Mouse (Mus musculus): ENCODE measurements around the gene Dgcr2.

Gene Dgcr2

GRCm38 (mm10) chr16:17843701-17844365 lies 54.5 kb downstream of the Dgcr2 start:
- DNase-seq: no peak

DNA sequence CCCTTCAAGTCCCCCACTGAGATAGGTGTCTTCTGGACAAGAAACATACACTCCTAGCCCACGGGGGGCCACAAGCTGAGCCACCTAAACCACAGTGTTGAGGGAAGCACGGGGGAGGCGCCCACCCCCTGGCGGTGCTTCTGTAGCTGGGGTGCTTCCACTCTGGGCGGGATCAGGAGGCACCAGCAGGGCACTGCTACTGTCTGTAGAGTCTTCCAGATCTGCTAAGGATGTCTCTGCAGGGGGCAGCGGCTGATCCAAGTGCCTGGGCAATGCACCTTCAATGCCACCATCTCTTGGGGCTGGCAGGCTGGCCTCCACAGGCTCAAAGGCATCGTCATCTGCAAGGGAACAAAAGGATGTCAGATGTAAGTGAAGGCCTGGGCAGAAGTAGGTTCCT lies 55.9 kb downstream of the Dgcr2 start:
- DNase-seq: no peak

DNA sequence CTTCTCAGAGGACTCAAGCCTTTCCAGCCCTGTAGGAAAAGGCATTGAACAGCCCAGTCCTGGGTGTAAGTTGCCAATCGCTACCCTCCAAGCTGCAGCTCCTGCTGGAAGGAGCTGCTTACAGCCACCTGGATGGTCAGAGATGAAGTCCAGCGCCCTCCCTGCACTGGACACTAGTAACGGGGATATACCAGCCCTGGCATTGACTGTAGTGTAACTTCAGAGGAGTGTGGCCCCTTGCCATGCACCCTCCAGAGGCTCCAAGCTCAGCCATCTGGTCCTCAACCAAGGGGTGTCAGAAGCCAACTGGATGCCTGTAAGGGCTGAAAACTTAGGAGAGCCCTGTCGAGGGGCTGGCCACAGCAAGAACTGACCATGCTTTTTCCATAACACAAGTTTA lies 58.4 kb downstream of the Dgcr2 start:
- DNase-seq: no peak

- no peak for DNase-seq
These were observed 60.3 kb downstream of the Dgcr2 start, which contains the start of gene Car15 for GRCm38 (mm10) chr16:17838051-17838450. Car15 (minus strand) TSS chr16:17838364.

DNA sequence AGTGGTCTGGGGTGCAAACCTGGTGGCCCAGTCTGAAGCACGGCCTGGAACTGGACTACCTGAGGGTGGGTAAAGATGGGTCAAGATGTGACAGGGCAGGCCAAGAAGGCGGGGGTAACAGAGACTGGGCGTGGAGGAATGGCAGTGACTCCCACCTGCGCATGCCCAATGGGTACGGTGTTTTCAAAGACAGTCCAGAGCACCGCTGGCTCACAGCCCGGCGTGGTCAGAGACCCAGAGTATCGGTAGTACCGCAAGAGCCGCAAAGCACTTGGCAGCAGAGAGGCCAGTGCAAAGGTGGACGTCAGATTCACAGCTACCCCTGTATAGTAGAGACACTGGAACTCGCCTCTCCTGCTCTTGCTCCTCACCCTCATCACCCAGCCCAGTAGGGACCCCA lies 62.9 kb downstream of the Dgcr2 start:
- DNase-seq: no peak

DNA sequence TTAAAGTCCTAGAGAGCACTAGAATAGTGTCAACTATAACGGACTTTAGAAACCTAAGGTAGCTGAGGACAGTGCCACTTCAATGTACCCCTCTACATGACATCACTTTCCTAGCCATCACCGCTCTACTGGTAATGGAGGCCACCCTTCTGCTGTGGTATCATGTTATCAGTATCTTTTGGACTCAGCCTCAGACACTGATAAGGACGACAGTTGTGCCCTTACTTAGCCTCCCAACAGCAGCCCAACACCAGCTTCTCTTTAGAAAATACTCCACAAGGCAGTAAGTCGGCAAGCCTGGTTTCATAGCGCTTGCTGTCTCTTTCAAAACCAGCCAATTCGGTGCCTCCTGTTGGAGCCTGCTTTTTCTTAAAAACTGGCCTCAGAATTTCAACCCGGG lies 63.8 kb downstream of the Dgcr2 start:
- DNase-seq: no peak

DNA sequence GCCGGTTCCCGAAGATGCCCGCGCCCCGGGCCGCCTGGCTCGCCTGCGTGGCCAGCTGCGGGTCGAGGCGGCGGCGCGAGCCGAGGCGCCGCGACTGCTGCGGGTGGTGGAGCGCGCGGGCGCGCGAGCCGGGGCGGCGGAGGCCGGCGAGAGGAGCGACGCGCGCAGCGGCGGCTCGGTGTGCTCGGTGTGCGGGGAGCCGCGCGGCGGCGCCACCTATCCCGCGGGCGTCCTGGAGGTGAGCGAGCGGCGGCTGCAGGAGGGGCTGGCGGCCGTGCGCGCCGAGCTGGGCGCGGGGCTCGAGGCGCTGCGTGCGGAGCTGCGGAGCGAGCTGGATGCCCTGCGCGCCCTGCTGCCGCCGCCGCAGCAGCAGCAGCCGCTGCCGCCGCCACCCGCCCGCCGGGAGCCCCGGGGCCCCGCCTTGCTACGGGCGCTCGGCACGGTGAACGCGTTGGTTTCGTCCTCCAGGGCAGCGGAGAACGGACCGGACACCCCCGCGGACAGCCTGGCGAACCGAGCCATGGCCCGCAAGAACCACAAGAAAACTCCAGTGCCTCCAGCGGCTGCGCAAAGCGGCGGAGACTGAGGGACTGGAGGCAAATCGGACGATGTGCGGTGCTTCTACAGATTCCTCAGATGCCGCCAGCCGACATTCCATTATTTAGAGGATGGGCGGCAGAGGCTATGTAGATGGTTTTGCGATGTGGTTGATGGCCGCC lies 64.5 kb downstream of the Dgcr2 start:
- peak in 1 of 2 experiments; percentile 41 for DNase-seq

- DNase-seq: peak in 1 of 2 experiments; percentile 34
These were observed 65.1 kb downstream of the Dgcr2 start for GRCm38 (mm10) chr16:17833321-17833680.

- DNase-seq: no peak
These were observed 65.5 kb downstream of the Dgcr2 start, which contains the start of gene B830017H08Rik for GRCm38 (mm10) chr16:17832821-17833220. B830017H08Rik (plus strand) TSS chr16:17833121.

- DNase-seq: no peak
These were observed 66.6 kb downstream of the Dgcr2 start for GRCm38 (mm10) chr16:17831781-17832180.

DNA sequence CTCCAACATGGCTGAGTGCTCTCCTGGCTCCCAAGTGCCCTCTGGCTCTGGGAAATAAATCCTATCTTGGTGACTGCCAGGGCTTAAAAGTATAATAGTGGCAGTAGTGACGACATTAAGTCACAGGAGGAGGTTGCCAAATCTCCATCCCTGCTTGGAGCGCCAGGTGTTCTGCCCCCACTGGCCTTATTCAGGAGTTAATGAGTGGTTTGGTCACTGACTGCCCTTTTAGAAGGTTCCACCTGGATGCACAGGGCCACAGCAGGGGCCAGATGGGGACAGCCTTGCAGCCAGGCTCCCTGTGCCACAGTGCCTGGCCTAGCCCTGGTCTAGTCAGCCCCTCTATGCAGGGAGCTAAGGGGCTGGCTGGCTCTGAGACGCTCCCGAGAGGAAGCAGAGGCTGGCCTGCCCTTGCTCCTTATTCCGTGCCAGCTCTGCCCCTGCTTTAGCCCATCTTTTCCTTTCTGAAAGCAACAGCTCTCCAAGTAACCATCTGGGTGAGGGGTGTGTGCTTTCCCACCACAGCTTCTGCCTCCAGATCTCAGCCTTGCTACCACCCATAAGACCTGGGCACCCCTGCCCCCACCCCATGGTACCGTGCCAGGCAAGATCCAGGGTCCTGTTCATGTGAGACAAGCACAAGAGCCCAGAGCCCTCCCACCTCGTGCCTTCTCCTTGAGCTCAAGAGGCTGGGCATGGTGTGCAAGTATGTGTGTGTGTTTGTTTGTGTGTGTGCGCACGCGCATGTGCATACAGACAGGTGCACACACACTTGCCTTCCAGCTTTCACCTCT lies 67.8 kb downstream of the Dgcr2 start:
- no peak for DNase-seq

GRCm38 (mm10) chr16:17828867-17829266 lies 69.5 kb downstream of the Dgcr2 start:
- no peak for DNase-seq

DNA sequence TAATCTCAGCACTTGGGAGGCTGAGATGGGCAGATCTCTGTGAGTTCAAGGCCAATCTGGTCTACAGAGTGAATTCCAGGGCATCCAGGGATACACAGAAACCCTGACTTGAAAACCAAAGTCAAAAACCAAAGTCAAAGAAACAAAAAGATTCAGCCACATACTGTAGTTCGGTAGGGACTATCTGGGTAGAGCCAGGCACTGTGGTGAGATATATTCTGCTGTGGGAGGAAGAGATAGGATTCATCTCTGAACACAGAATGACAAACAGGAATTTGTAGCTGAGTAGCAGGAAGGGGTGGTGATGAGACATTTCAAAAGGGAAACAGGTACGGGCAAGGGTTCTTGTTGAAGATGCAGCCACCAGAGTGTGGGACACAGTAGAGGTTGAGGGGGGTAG lies 70.1 kb downstream of the Dgcr2 start:
- DNase-seq: no peak

DNA sequence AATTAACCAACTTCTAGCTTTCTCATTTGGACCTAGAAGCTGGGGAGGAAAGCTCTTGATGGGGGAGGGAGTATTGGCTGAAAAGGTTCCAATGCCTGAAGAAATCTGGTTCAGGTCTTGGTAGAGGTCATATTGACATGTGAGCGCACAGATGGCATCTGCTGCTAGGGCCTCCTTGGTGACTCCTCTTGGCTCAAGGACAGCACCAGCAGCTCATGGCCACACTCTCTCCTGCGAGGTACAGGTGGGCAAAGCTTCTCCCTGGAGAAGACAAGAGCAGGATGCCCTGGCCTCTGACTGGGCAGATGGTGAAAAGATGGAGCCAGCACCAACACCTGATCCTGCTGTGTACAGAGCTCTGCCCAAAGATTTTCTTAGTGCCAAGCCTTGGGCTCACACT lies 71.9 kb downstream of the Dgcr2 start:
- no peak for DNase-seq

- DNase-seq: no peak
These were observed 81.8 kb downstream of the Dgcr2 start for GRCm38 (mm10) chr16:17816528-17816927.

GRCm38 (mm10) chr16:17815411-17816402 lies 82.7 kb downstream of the Dgcr2 start:
- DNase-seq: peak; percentile 80 to 81

DNA sequence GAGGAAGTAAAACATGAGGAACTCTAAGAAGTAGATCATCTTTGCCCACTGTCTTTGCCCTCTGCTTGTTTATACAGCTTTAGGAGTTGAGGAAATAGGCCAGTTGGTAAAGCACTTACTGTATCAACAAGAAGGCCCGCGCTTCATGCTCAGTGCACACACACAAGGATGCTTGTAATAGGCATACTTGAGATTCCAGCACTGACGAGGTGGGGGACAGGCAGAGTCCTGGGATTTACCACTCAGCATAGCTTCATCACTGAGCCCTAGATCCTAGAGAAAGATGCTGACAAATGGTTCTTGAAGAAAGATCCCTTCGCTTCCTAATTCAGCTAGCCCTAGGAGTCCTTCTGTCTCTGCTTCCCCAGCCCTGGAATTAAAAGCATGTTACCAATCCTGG lies 85.2 kb downstream of the Dgcr2 start:
- peak in 1 of 2 experiments; percentile 23 for DNase-seq

- DNase-seq: no peak
These were observed 86.2 kb downstream of the Dgcr2 start for GRCm38 (mm10) chr16:17812120-17812519.

DNA sequence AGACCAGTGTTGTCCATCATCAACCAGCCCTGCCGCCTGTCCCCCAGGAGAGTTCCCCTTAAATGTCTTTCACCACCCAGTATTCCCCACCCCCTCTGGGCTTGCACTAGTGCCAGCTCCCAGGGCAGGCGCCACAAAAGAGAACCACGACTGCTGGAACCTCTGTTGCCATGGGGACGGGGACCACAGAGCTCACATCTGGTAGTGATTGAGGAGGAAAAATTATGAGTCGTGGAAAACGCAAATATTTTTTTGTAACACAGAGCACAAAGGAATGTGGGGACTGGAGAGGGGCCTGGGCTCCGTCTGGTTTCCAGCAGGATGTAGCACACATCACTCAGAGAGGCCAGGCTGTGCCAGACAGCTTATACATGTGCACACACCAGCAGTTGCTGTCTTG lies 88.7 kb downstream of the Dgcr2 start:
- peak; percentile 69 to 86 for DNase-seq

DNA sequence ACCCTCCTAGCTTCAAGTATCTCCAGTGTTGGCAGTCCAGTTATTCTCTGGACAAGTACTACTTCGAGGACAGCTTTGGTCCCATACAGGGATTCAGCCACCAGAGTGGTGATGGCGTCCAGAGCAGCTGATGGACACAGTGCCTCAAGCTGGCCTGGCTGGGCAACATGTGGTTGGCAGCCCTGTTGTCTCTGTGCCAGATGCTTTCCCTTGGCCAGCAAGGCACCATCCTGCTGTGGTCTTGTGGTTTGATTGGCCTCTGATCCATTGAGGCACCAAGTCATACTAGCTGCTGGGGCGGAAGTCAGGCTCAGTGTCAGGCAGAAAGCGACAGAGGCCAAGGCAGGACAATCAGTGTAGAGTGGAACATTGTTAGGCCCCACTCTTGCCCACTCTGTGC lies 89.2 kb downstream of the Dgcr2 start:
- peak in 1 of 2 experiments; percentile 38 for DNase-seq

- DNase-seq: peak; percentile 86 to 89
These were observed 91.0 kb downstream of the Dgcr2 start for GRCm38 (mm10) chr16:17807192-17808009.
